Mouse (Mus musculus) CD4-positive, CD25-positive, alpha-beta regulatory T cell, adult 4 months (primary cell): ENCODE measurements around the gene Rnf227. TPM values are rescaled to one million over a fixed set of nuclear protein-coding genes. Genes with fewer than 3 reads are reported as not detected.

ENCODE experiments used
- ATAC-seq: one replicate; pipeline ENCODE4 v1.8.0; 2017
- polyA plus RNA-seq, 2 experiments: library from polyadenylated mRNA; unstranded; fragments of 100-300 nt; shearing (Covaris generic); gene quantifications; one replicate each; pipeline ENCODE4 v1.2.1; 2017

The Rnf227 gene
- polyA plus RNA-seq, 2 experiments from 2014 or later = 3.3 to 4.0 TPM

GRCm38 (mm10) chr11:69372056-69372779 lies 32.0 kb downstream of the Rnf227 start:
- peak; percentile 37 for ATAC-seq

- ATAC-seq = no peak
These were observed 32.5 kb downstream of the Rnf227 start for GRCm38 (mm10) chr11:69372780-69373170.

GRCm38 (mm10) chr11:69373223-69373965 lies 33.1 kb downstream of the Rnf227 start:
- no peak for ATAC-seq

- ATAC-seq = no peak
These were observed 35.4 kb downstream of the Rnf227 start for GRCm38 (mm10) chr11:69375646-69376045.

DNA sequence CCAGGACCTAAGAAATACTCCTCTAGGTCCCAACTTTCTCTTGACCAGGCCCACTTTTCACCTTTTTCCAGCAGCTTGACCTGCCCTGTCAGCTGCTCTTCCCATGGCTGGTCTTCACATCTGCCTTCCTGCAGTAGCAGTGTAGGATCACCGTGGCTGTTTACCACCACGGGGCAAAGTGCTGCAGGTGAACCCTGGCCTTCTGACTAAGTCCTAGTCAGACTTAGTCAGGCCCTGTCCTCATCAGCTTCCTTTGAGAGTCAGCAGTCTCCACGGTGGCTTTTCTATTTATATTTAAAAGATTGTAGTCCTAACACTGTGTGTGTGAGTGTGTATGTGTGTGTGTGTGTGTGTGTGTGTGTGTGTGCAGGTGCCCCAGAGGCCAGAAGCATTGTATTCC lies 37.5 kb downstream of the Rnf227 start:
- ATAC-seq = no peak

DNA sequence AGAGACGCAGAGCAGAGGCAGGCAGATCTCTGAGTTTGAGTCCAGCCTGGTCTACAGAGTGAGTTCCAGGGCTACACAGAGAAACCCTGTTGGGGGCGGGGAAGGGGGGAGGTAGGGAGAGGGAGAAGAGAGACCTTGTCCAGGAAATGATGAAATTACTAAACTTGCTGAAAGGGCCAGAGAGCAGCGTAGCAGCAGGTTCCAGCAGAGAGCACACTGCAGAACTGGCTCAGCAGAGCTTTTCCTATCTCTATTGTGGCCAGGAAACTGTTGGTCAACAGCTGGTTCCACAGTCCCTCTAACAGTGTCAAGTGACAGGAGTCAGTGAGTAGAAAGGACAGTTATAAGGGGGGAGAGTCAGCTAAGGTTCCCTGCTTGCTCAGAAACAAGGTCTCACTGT lies 39.3 kb downstream of the Rnf227 start:
- ATAC-seq = no peak

DNA sequence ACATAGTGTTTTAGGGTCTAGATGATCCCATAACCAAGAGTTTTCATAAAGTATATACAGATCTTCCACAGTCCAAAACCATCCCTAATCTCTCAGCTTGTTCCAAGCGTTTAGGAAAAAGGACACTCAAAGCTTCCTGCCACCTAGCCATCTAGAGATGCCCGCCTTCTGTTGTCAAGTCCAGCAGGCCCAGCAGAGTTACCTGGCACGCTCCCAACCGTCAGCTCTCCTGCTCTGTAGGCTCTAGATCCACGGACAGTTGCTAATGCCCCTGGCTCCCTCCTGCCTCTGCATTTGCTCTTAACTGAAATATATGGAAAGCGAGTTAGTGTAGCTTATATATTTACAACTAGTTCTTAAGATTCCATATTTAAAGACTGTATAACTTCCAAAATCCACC lies 41.1 kb downstream of the Rnf227 start:
- ATAC-seq = no peak

GRCm38 (mm10) chr11:69382478-69383105 lies 42.3 kb downstream of the Rnf227 start:
- ATAC-seq = no peak

GRCm38 (mm10) chr11:69384979-69385378 lies 44.7 kb downstream of the Rnf227 start:
- ATAC-seq = no peak

DNA sequence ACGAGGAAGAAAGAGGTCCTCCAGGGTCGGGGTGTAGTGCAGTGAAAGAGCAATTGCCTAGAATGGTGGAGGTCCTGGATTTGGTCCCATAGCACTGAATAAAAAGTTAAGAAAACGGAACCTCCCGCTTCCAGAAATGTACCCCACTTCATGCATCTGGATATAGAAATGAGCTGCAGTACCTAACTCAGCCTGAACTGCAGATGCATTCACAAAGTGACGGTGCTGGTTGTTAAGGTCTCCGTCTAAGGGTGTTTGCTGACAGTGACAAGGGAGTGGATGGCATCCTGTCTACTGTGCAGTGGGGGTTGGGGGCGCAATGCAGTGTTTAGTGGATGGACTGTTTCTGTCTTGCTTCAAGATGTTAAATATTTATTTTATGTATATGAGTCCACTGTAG lies 46.5 kb downstream of the Rnf227 start:
- ATAC-seq = no peak

- ATAC-seq = no peak
These were observed 48.4 kb downstream of the Rnf227 start for GRCm38 (mm10) chr11:69388680-69389079.

DNA sequence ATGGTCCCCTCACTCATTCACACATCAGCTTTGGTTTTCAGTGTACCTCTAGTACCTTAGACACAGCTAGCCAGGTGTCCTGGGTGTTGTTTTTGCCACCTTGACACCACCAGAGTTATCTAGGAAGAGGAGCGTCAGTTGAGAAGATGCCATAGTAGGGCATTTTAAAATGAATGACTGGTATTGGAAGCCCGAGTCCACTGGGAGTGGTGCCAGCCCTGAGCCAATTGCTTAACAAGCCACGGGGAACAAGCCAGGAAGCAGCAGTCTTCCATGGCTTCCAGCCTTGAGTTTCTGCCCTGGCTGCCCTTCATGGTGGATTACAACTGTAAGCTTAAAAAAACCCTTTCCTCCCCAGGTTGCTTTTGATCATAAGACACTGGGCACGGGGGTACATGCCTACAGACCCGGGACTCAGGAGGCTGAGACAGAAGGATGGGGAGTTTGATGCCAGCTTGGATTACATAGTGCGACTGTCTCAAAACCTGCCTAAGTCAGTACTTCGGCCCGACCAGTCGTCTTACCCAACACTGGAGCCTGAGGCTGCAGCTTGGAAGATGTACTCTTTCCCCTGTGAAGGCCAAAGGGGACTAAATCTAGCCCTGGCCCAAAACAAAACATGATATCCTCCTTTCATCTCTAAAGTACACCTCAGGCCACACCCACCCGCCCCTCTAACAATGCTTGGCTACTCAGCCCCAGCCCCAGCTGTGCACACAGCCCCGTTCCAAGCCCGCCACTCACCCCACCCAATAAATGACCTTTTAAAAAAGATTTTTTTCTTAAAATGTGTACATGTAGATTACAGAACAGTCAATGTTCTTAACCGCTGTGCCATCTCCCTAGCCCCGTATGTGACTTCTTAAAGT lies 49.5 kb downstream of the Rnf227 start:
- ATAC-seq = no peak

- ATAC-seq = no peak
These were observed 50.3 kb downstream of the Rnf227 start for GRCm38 (mm10) chr11:69390400-69391034.

Other genes with a start within 250 kb of the Rnf227 start
- gene Per1, start 245.2 kb upstream of the Rnf227 start, polyA plus RNA-seq = 1 to 10 TPM; 4.5 to 6.6 TPM
- not detected for gene Hes7, start 220.1 kb upstream of the Rnf227 start, polyA plus RNA-seq
- gene 9130213A22Rik, start 217.9 kb upstream of the Rnf227 start, polyA plus RNA-seq = not detected
- gene Aloxe3, start 214.6 kb upstream of the Rnf227 start, polyA plus RNA-seq = under 1 TPM in 1 of 2 experiments, not detected in 1; 0.35 TPM
- gene Alox12b, start 183.5 kb upstream of the Rnf227 start, polyA plus RNA-seq = not detected
- 10 to 100 TPM; 10.6 to 15.5 TPM for gene Alox8, start 142.6 kb upstream of the Rnf227 start, polyA plus RNA-seq
- under 1 TPM in 1 of 2 experiments, not detected in 1; 0.53 TPM for gene Gucy2e, start 103.4 kb upstream of the Rnf227 start, polyA plus RNA-seq
- 1 to 10 TPM; 8.2 to 8.5 TPM for gene Cntrob, start 16.7 kb upstream of the Rnf227 start, polyA plus RNA-seq
- gene Trappc1, start 16.5 kb upstream of the Rnf227 start, polyA plus RNA-seq = 10 to 100 TPM; 92.9 to 99.3 TPM
- 1 to 10 TPM in 1 of 2 experiments, under 1 TPM in 1; 0.62 to 1.2 TPM for gene Kcnab3, start 14.2 kb upstream of the Rnf227 start, polyA plus RNA-seq
- gene Chd3, start 28.9 kb downstream of the Rnf227 start, polyA plus RNA-seq = 10 to 100 TPM; 71.8 to 80.8 TPM
- 100 to 1,000 TPM in 1 of 2 experiments, 10 to 100 TPM in 1; 87.8 to 116 TPM for gene Naa38, start 55.0 kb downstream of the Rnf227 start, polyA plus RNA-seq
- 10 to 100 TPM; 17.0 to 28.2 TPM for gene Cyb5d1, start 55.2 kb downstream of the Rnf227 start, polyA plus RNA-seq
- gene Tmem88, start 57.8 kb downstream of the Rnf227 start, polyA plus RNA-seq = 1 to 10 TPM; 1.1 to 1.2 TPM
- 10 to 100 TPM; 30.7 to 32.6 TPM for gene Kdm6b, start 73.2 kb downstream of the Rnf227 start, polyA plus RNA-seq
- under 1 TPM in 1 of 2 experiments, not detected in 1; 0.09 TPM for gene Dnah2, start 208.6 kb downstream of the Rnf227 start, polyA plus RNA-seq
- under 1 TPM; 0.27 to 0.37 TPM for gene Efnb3, start 219.7 kb downstream of the Rnf227 start, polyA plus RNA-seq
- 10 to 100 TPM; 23.0 to 31.9 TPM for gene Wrap53, start 239.8 kb downstream of the Rnf227 start, polyA plus RNA-seq
- 100 to 1,000 TPM; 307 to 416 TPM for gene Trp53, start 239.9 kb downstream of the Rnf227 start, polyA plus RNA-seq